Comparison of ENCODE assay signal across 9 mouse cellular contexts in the genomic region with DNA sequence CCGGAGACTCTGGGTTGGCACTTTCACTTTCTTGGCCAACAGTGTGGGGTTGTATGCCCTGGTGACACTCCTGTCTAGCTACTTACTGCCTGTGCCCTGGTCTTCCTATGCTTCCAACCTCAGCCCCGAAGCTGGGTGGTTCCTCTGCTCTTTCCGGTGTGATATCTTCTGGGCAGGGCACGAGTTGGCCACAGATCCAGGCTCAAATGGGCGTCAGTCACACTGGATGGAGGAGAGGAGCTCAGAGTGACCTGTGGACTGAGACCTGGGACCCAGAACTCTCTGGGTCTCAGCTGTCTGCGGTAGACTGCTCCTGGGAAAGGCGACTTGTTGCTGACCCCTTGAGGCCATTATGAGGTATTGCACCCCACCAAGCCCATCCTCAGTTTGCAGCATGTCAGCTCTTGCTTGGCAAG. TPM values are rescaled to one million over a fixed set of nuclear protein-coding genes. Genes with fewer than 3 reads are reported as not detected.
DNase-seq lines count a peak whose midpoint lies in the region; ATAC-seq lines count a peak whose summit lies in the region.
"Had no signal": no experiment of that assay in that cellular context is flagged by ENCODE, and none has a peak within 500 bp of the region (broad histone marks: within the 10 kb centered on the region; RNA-seq: fewer than 3 reads in every experiment).

A gene (minus strand): TSS at position 211 of the 416 bp plus-strand sequence.

- H3K9me3 ChIP-seq in lung, embryonic 15.5 days: no peaks in the 10 kb centered on the region

- peaks cover 13% of the 10 kb centered on the region for H3K4me1 ChIP-seq in lung, embryonic 15.5 days

- no peak within 1 kb of the TSS; the same call in 1 of the 2 replicates for H3K9ac ChIP-seq in lung, embryonic 15.5 days

- H3K4me3 ChIP-seq in lung, embryonic 15.5 days: 0 out of 2 replicates have a peak within 1 kb of the TSS, but pooled peaks have one; percentile 54

- no peaks in the 10 kb centered on the region for H3K36me3 ChIP-seq in lung, embryonic 15.5 days

- H3K27me3 ChIP-seq in lung, embryonic 15.5 days: peaks cover 32% of the 10 kb centered on the region

- ATAC-seq in lung, embryonic 15.5 days (ENCODE audit: borderline replicate concordance, extremely low read depth, low FRiP score, low TSS enrichment): no peak

- no peak within 1 kb of the TSS for H3K27ac ChIP-seq in lung, embryonic 15.5 days

- peak within 1 kb of the TSS; percentile 82; the same call in 1 of the 2 replicates for H3K4me2 ChIP-seq in lung, embryonic 15.5 days

- 10% methylated on average over 7 of the region's 7 CpGs for WGBS in large intestine, adult 2 months
- 20% methylated on average over 7 of the region's 7 CpGs for WGBS in lung, embryonic 15.5 days

- peak; percentile 18 to 76 for DNase-seq in adrenal gland, adult (ENCODE audit: inconsistent age in 2 of 2, low spot score in 1 of 2)
- no peak for DNase-seq in adrenal gland, adult 8-10 months
- peak; percentile 80 for DNase-seq in ZHBTc4 (ENCODE audit: low read depth, low spot score)
- peak; percentile 83 for DNase-seq in embryo, embryonic 10.5 days (ENCODE audit: low spot score)
- DNase-seq in heart, postnatal 4 days: peak; percentile 60
- DNase-seq in large intestine, adult 2 months (ENCODE audit: low read depth, low spot score): peak; percentile 59
- DNase-seq in retina, postnatal 7 days (ENCODE audit: low read depth, low spot score): peak; percentile 43

RNA-seq across cellular contexts. Expression of the gene that starts here (rescaled TPM):
- under 1 TPM; 0.09 to 0.51 (median 0.32) TPM for total RNA-seq in adrenal gland, adult 8-10 months (2022)
- total RNA-seq in heart, postnatal 4 days (2021): 1 to 10 TPM in 1 of 2 experiments, under 1 TPM in 1; 0.99 to 1.0 TPM
- polyA plus RNA-seq in large intestine, adult 2 months (2012; rRNA removed): 96.6 and 129 TPM in 2 replicates
- polyA plus RNA-seq in lung, embryonic 15.5 days (2015; fragmentation: Nextera tagmentation; extraction: Ambion mirVana): 20.8 and 23.0 TPM in 2 replicates
- polyA plus RNA-seq: C2C12 had no signal
